Mouse (Mus musculus): ENCODE results near the gene Snrnp25. TPM values are rescaled to one million over a fixed set of nuclear protein-coding genes. Genes with fewer than 3 reads are reported as not detected.

Gene Snrnp25
- total and polyA plus RNA-seq, 3 experiments = 106 to 208 (median 123) TPM

- no peak overlapping the region for H3K27ac ChIP-seq (ENCODE audit: insufficient read depth, low read depth)
- TF ChIP-seq MEF2A (IDR thresholded peaks at IDR 0.05; ENCODE audit: borderline replicate concordance, low read depth, low read length) (no peak), KAT2A (IDR thresholded peaks at IDR 0.05; ENCODE audit: insufficient replicate concordance, low read length) (no peak), NRF1 (IDR thresholded peaks at IDR 0.05; ENCODE audit: low read depth, low read length) (no peak), JUN (IDR thresholded peaks at IDR 0.05; ENCODE audit: insufficient read depth, low read depth, low read length) (no peak), USF1 (IDR thresholded peaks at IDR 0.05; ENCODE audit: low read depth, low read length) (no peak), POLR2A (IDR thresholded peaks at IDR 0.05; ENCODE audit: low read depth, low read length) (no peak), BHLHE40 (IDR thresholded peaks at IDR 0.05; ENCODE audit: low read depth, low read length) (no peak), MXI1 (IDR thresholded peaks at IDR 0.05; ENCODE audit: low read depth, low read length) (no peak), TBP (conservative IDR thresholded peaks at IDR 0.05; ENCODE audit: low read depth, low read length) (no peak), UBTF (IDR thresholded peaks at IDR 0.05; ENCODE audit: low read depth, low read length) (no peak), PAX5 (IDR thresholded peaks at IDR 0.05; ENCODE audit: low read length) (no peak), ELF1 (IDR thresholded peaks at IDR 0.05; ENCODE audit: low read depth, low read length) (no peak), IRF4 (IDR thresholded peaks at IDR 0.05; ENCODE audit: low read depth, low read length) (no peak), CTCF (conservative IDR thresholded peaks at IDR 0.05 in 1 of 2, IDR thresholded peaks at IDR 0.05 in 1 of 2; ENCODE audit: low read depth in 2 of 2, low read length in 2 of 2) (no peak), POLR2AphosphoS2 (IDR thresholded peaks at IDR 0.05; ENCODE audit: low read depth, low read length) (no peak)
- peaks cover 71 to 93% of the 10 kb centered on the region in 2 experiments for H3K36me3 ChIP-seq (replicated peaks in 1 of 2; ENCODE audit: control insufficient read depth in 1 of 2, insufficient read depth in 1 of 2, low read length in 1 of 2)
- dilution Hi-C loops (cut with MboI; ENCODE audit: extremely low pct_ligation_motif_present, extremely low pct_unique_long_range_greater_than_20kb, low sequenced_read_pairs) (no loop called here), in situ Hi-C loops (cut with MboI; ENCODE audit: low pct_ligation_motif_present, low pct_unique_long_range_greater_than_20kb, low sequenced_read_pairs) (loop anchor here (5.0 to 10.0 kb wide), 2 partner anchors 33 to 51 kb away; partner anchors contain the start of gene Il9r)
- DNase-seq (ENCODE audit: extremely low read depth) = no peak
- no peaks in the 10 kb centered on the region for H3K27me3 ChIP-seq (replicated peaks)
- H3K9me3 ChIP-seq (replicated peaks; ENCODE audit: low read length) = no peaks in the 10 kb centered on the region
- H3K9ac ChIP-seq (ENCODE audit: insufficient read depth, low read depth) = no peak overlapping the region
- H3K4me2 ChIP-seq (ENCODE audit: insufficient read depth, low read depth, poor library complexity, severe bottlenecking) = no peak overlapping the region
- no peaks in the 10 kb centered on the region for H3K79me2 ChIP-seq (replicated peaks; ENCODE audit: control insufficient read depth, extremely low read depth, insufficient read depth, poor library complexity, severe bottlenecking)
- H3K4me3 ChIP-seq (replicated peaks in 1 of 3; ENCODE audit: low read depth in 2 of 3, low read length in 2 of 3, poor library complexity in 1 of 3) = no peak overlapping the region
- peaks cover 11 to 26% of the 10 kb centered on the region in 2 experiments for H3K4me1 ChIP-seq (ENCODE audit: control insufficient read depth in 1 of 2, insufficient read depth in 2 of 2)
Measured at GRCm38 (mm10) chr11:32235646-32236045, 30.4 kb downstream of the Snrnp25 start.

DNA sequence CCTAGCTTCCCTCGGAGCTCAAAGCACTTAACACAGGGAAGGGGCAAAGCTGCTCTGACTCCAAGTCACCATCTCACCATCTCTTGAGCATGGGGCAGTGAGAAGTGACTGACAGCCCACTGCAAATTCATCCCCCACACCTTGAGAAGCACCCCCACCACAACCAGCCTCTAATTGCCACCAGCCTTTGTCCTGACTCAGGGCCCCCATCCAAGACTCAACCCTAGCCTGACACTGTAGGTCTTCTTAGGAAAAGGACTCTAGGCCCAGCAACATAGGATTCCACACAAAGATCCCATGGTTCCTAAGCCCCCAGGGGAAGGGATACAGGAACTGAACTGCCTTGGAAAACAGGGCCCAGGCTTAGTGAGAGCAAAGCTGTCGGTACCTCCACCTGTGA, 30.9 kb downstream of the Snrnp25 start:
- H3K4me3 ChIP-seq (replicated peaks in 1 of 3; ENCODE audit: low read depth in 2 of 3, low read length in 2 of 3, poor library complexity in 1 of 3) = no peak overlapping the region
- H3K9me3 ChIP-seq (replicated peaks; ENCODE audit: low read length) = no peaks in the 10 kb centered on the region
- no peaks in the 10 kb centered on the region for H3K79me2 ChIP-seq (replicated peaks; ENCODE audit: control insufficient read depth, extremely low read depth, insufficient read depth, poor library complexity, severe bottlenecking)
- no peaks in the 10 kb centered on the region for H3K27me3 ChIP-seq (replicated peaks)
- no peak overlapping the region for H3K4me2 ChIP-seq (ENCODE audit: insufficient read depth, low read depth, poor library complexity, severe bottlenecking)
- dilution Hi-C loops (cut with MboI; ENCODE audit: extremely low pct_ligation_motif_present, extremely low pct_unique_long_range_greater_than_20kb, low sequenced_read_pairs) = no loop called here
- in situ Hi-C loops (cut with MboI; ENCODE audit: low pct_ligation_motif_present, low pct_unique_long_range_greater_than_20kb, low sequenced_read_pairs) = loop anchor here (5.0 to 10.0 kb wide), 2 partner anchors 34 to 51 kb away; partner anchors contain the start of gene Il9r
- DNase-seq (ENCODE audit: extremely low read depth) = no peak
- H3K36me3 ChIP-seq (replicated peaks in 1 of 2; ENCODE audit: control insufficient read depth in 1 of 2, insufficient read depth in 1 of 2, low read length in 1 of 2) = peaks cover 75 to 93% of the 10 kb centered on the region in 2 experiments
- H3K27ac ChIP-seq (ENCODE audit: insufficient read depth, low read depth) = no peak overlapping the region
- no peak overlapping the region for H3K9ac ChIP-seq (ENCODE audit: insufficient read depth, low read depth)
- peaks cover 11 to 25% of the 10 kb centered on the region in 2 experiments for H3K4me1 ChIP-seq (ENCODE audit: control insufficient read depth in 1 of 2, insufficient read depth in 2 of 2)
- no peak for TF ChIP-seq TBP (conservative IDR thresholded peaks at IDR 0.05; ENCODE audit: low read depth, low read length)
